Mouse (Mus musculus) small intestine, adult 2 months (tissue): ENCODE data around the gene Cdon. TPM values are rescaled to one million over a fixed set of nuclear protein-coding genes. Genes with fewer than 3 reads are reported as not detected.

ENCODE experiments used
- H3K27ac ChIP-seq: fragments of 200-500 bp; 2 replicates; pipeline ENCODE4 v1.5.1; 2012; ENCODE audit warnings: low read depth, low read length, control low read depth, inconsistent platforms; ENCODE audit not compliant: insufficient read depth
- H3K27me3 ChIP-seq: fragments of 200-500 bp; 2 replicates; pipeline ENCODE4 v1.6.1; 2012; ENCODE audit warnings: mild to moderate bottlenecking, moderate library complexity, low read length, inconsistent platforms; ENCODE audit not compliant: control insufficient read depth, insufficient read depth
- H3K36me3 ChIP-seq: fragments of 200-500 bp; 2 replicates; pipeline ENCODE4 v1.6.1; 2012; ENCODE audit warnings: mild to moderate bottlenecking, low read length, control low read depth, inconsistent platforms; ENCODE audit not compliant: control insufficient read depth, insufficient read depth
- H3K4me1 ChIP-seq: fragments of 200-500 bp; 2 replicates; pipeline ENCODE4 v1.6.1; 2012; ENCODE audit warnings: low read length, inconsistent platforms, mixed read lengths; ENCODE audit not compliant: control insufficient read depth, insufficient read depth, insufficient read length
- H3K4me3 ChIP-seq: fragments of 200-500 bp; 2 replicates; pipeline ENCODE4 v1.5.1; 2012; ENCODE audit warnings: low read depth, mild to moderate bottlenecking, control low read depth, inconsistent platforms, low read length, moderate library complexity
- CTCF ChIP-seq: fragments of 200-500 bp; IDR thresholded peaks from 2 replicates; pipeline ENCODE4 v1.5.1; 2012; ENCODE audit warnings: low read depth, mild to moderate bottlenecking, control low read depth, inconsistent platforms, low read length, moderate library complexity, mixed read lengths; ENCODE audit not compliant: insufficient replicate concordance, insufficient read length; ENCODE audit errors: extremely low read depth
- POLR2A ChIP-seq: fragments of 200-500 bp; IDR thresholded peaks from 2 replicates; pipeline ENCODE4 v1.6.1; 2012; ENCODE audit warnings: low read depth, mild to moderate bottlenecking, control low read depth, inconsistent platforms, low read length, moderate library complexity
- WGBS: fragments of 180-500 bp; shearing (Covaris S2); methylation state at CpG from one replicate; pipeline ENCODE4 v1.1.7; 2018; 5-methylcytosine and 5-hydroxymethylcytosine counted together
- polyA plus RNA-seq: library from polyadenylated mRNA; depleted of rRNA; stranded (reverse); fragments of >200 nt; gene quantifications from 2 replicates; pipeline ENCODE4 v1.2.3, GENCODE M21; 2012; rRNA removed

Cdon gene
- polyA plus RNA-seq, 1 experiment: 1.4 TPM

- TF ChIP-seq POLR2A (no peak), CTCF (no peak)
- 67% methylated on average over 12 of the region's 12 CpGs for WGBS
Measured at GRCm38 (mm10) chr9:35556494-35557102, 135.7 kb downstream of the Cdon start.

More at GRCm38 (mm10) chr9:35556494-35557102, 135.7 kb downstream of the Cdon start:
- H3K27ac ChIP-seq: no peak overlapping the region
- no peak overlapping the region for H3K4me3 ChIP-seq
- H3K27me3 ChIP-seq: peaks cover 16% of the 10 kb centered on the region
- H3K36me3 ChIP-seq: peaks cover 5% of the 10 kb centered on the region
- H3K4me1 ChIP-seq: peaks cover 7% of the 10 kb centered on the region

Other genes starting within 250 kb of the Cdon start
- gene Dcps, start 245.1 kb upstream of the Cdon start, polyA plus RNA-seq: 9.4 and 18.4 TPM in 2 replicates
- gene Srpr, start 221.0 kb upstream of the Cdon start, polyA plus RNA-seq: 35.7 and 39.7 TPM in 2 replicates
- 10.4 and 13.0 TPM in 2 replicates for gene Tirap, start 220.8 kb upstream of the Cdon start, polyA plus RNA-seq
- 6.1 and 10.6 TPM in 2 replicates for gene Foxred1, start 210.1 kb upstream of the Cdon start, polyA plus RNA-seq
- 10.8 and 17.2 TPM in 2 replicates for gene Fam118b, start 153.3 kb upstream of the Cdon start, polyA plus RNA-seq
- 2.9 and 3.8 TPM in 2 replicates for gene Rpusd4, start 153.3 kb upstream of the Cdon start, polyA plus RNA-seq
- not detected in 2 replicates for gene Gm1113, start 97.1 kb downstream of the Cdon start, polyA plus RNA-seq
- 0.01 TPM in 1 of 2 replicates, not detected in the other for gene Ddx25, start 137.4 kb downstream of the Cdon start, polyA plus RNA-seq
- gene Pus3, start 137.5 kb downstream of the Cdon start, polyA plus RNA-seq: 0.30 and 0.41 TPM in 2 replicates
- gene Pate2, start 149.2 kb downstream of the Cdon start, polyA plus RNA-seq: 0.13 TPM in 1 of 2 replicates, not detected in the other
- 0.13 and 0.34 TPM in 2 replicates for gene Hyls1, start 149.3 kb downstream of the Cdon start, polyA plus RNA-seq
- not detected in 2 replicates for gene Pate4, start 190.8 kb downstream of the Cdon start, polyA plus RNA-seq
- gene Pate3, start 227.1 kb downstream of the Cdon start, polyA plus RNA-seq: not detected in 2 replicates